Mouse (Mus musculus): ENCODE data around the gene Atg14. TPM values are rescaled to one million over a fixed set of nuclear protein-coding genes. Genes with fewer than 3 reads are reported as not detected.
"Not testable (repeated sequence)": the region's sequence is repeated elsewhere in the genome, so short reads cannot be mapped to it uniquely, and the experiment has no call there.

Atg14 gene
- 19.1 and 19.3 TPM in 2 replicates for polyA plus RNA-seq (2015; fragmentation: Nextera tagmentation; extraction: Ambion mirVana)

DNA sequence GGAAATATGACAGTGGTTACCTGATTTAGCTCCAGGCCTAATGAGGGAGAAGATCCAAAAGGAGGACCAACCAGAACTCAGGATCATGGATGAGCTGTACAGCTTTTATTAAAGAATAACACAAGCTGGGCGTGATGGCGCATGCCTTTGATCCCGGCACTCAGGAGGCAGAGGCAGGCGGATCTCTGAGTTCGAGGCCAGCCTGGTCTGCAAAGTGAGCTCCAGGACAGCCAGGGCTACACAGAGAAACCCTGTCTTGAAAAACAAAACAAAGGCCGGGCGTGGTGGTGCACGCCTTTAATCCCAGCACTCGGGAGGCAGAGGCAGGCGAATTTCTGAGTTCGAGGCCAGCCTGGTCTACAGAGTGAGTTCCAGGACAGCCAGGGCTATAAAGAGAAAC is at the start of gene Atg14:
Atg14 (minus strand) TSS at position 101 of the 400 bp plus-strand sequence.
- H3K27me3 ChIP-seq; H3K27ac ChIP-seq (replicated peaks); ATAC-seq (ENCODE audit: low read depth); H3K9me3 ChIP-seq; H3K4me3 ChIP-seq; H3K4me2 ChIP-seq; H3K36me3 ChIP-seq; H3K9ac ChIP-seq: not testable (repeated sequence)
- H3K4me1 ChIP-seq (replicated peaks) = peaks cover 18% of the 10 kb centered on the region
- WGBS = 94% methylated on average over 11 of the region's 11 CpGs

- 89% methylated on average over 5 of the region's 5 CpGs for WGBS
- H3K4me1 ChIP-seq (replicated peaks) = no peaks in the 10 kb centered on the region
- no peak overlapping the region for H3K4me3 ChIP-seq
- H3K9me3 ChIP-seq = no peaks in the 10 kb centered on the region
- H3K4me2 ChIP-seq = no peak overlapping the region
- H3K27ac ChIP-seq (replicated peaks) = no peak overlapping the region
- no peaks in the 10 kb centered on the region for H3K27me3 ChIP-seq
- H3K36me3 ChIP-seq = no peaks in the 10 kb centered on the region
- no peak for ATAC-seq (ENCODE audit: low read depth)
- H3K9ac ChIP-seq = no peak overlapping the region
Measured at GRCm38 (mm10) chr14:47618891-47619290, 48.4 kb upstream of the Atg14 start.

- H3K27me3 ChIP-seq = no peaks in the 10 kb centered on the region
- ATAC-seq (ENCODE audit: low read depth) = no peak
- 0 out of 2 replicates have a peak overlapping the region, but pooled peaks have one; percentile 24 for H3K27ac ChIP-seq (replicated peaks)
- no peak overlapping the region for H3K4me3 ChIP-seq
- no peak overlapping the region for H3K9ac ChIP-seq
- no peaks in the 10 kb centered on the region for H3K36me3 ChIP-seq
- 53% methylated on average over 7 of the region's 7 CpGs for WGBS
- peaks cover 6% of the 10 kb centered on the region; the same call in 1 of the 2 replicates for H3K4me1 ChIP-seq (replicated peaks)
- no peaks in the 10 kb centered on the region for H3K9me3 ChIP-seq
- H3K4me2 ChIP-seq = no peak overlapping the region
Measured at GRCm38 (mm10) chr14:47613254-47613653, 42.8 kb upstream of the Atg14 start.

DNA sequence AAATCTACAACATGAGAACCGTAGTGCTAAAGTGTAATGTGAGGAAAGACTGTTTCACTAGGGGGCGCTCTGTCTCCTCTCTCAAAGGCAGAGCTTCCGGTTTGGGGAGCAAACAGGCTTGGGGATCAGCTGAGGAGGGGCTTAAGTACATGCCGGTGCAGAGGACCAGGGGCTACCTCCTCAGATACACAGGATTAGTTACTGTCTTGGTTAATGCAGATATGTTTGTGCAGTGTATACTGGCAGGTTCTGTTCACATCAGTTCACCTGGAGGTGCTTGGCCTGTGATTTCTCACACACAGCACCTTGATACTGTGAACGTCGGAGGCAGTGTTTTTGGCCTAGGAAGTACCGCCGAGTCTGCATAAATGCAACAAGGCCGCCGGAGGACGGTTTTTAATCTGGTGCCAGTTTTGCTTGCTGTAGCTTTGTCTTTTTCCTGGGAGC is 27.5 kb upstream of the Atg14 start:
- peak; percentile 69 for ATAC-seq (ENCODE audit: low read depth)
- Histone ChIP-seq H3K9me3 (no peaks in the 10 kb centered on the region), H3K9ac (no peak overlapping the region), H3K4me3 (no peak overlapping the region), H3K36me3 (no peaks in the 10 kb centered on the region), H3K4me2 (peak overlapping the region; percentile 35), H3K27me3 (no peaks in the 10 kb centered on the region), H3K27ac (replicated peaks) (no peak overlapping the region), H3K4me1 (replicated peaks) (0 out of 2 replicates have a peak, but pooled peaks cover 4% of the 10 kb centered on the region)
- 40% methylated on average over 11 of the region's 11 CpGs for WGBS

GRCm38 (mm10) chr14:47594426-47595103 is 24.1 kb upstream of the Atg14 start:
- Histone ChIP-seq H3K9me3 (no peaks in the 10 kb centered on the region), H3K27me3 (no peaks in the 10 kb centered on the region), H3K4me2 (no peak overlapping the region), H3K4me1 (replicated peaks) (0 out of 2 replicates have a peak, but pooled peaks cover 4% of the 10 kb centered on the region), H3K27ac (replicated peaks) (no peak overlapping the region), H3K9ac (no peak overlapping the region), H3K36me3 (no peaks in the 10 kb centered on the region), H3K4me3 (no peak overlapping the region)
- no peak for ATAC-seq (ENCODE audit: low read depth)
- 58% methylated on average over 7 of the region's 7 CpGs for WGBS

DNA sequence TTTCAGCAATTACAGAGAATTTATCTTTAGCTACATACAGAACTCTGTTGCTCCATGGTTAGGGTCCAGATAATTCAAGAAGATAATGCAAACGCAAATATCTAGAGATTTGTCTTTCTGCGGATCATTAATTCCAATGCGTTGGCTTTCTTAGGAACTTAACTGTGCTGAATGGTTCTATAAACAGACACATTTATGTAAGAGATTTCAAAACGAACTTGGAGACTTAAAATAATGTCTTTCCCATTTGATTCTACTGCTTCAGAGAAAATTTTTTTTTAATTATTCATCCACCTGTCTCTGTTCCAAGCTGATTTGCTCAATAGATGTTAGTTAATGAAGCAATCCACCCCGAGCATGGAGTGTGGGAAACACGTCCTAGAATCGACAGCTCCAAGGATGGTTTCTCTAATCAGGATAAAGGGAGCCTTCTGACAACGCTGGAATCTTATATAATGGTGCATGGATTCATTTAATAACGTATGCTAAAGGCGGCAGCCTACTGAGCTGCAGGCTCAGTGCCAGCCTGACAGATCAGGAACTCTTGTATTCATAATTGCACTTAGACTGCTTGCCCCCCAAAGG is 20.0 kb upstream of the Atg14 start:
- no peak overlapping the region for H3K4me3 ChIP-seq
- H3K27ac ChIP-seq (replicated peaks) = no peak overlapping the region
- no peak overlapping the region for H3K9ac ChIP-seq
- WGBS = 75% methylated on average over 10 of the region's 10 CpGs
- H3K27me3 ChIP-seq = no peaks in the 10 kb centered on the region
- no peaks in the 10 kb centered on the region for H3K4me1 ChIP-seq (replicated peaks)
- H3K9me3 ChIP-seq = no peaks in the 10 kb centered on the region
- no peaks in the 10 kb centered on the region for H3K36me3 ChIP-seq
- no peak overlapping the region for H3K4me2 ChIP-seq
- no peak for ATAC-seq (ENCODE audit: low read depth)

- 73% methylated on average over 1 of the region's 1 CpGs for WGBS
- no peak for ATAC-seq (ENCODE audit: low read depth)
- H3K4me3 ChIP-seq = no peak overlapping the region
Measured at GRCm38 (mm10) chr14:47589444-47589843, 19.0 kb upstream of the Atg14 start.

GRCm38 (mm10) chr14:47584346-47584745 is 13.9 kb upstream of the Atg14 start:
- H3K4me1 ChIP-seq (replicated peaks) = no peaks in the 10 kb centered on the region
- no peaks in the 10 kb centered on the region for H3K27me3 ChIP-seq
- H3K27ac ChIP-seq (replicated peaks) = no peak overlapping the region
- H3K4me3 ChIP-seq = no peak overlapping the region
- H3K36me3 ChIP-seq = no peaks in the 10 kb centered on the region
- no peak overlapping the region for H3K4me2 ChIP-seq
- ATAC-seq (ENCODE audit: low read depth) = no peak
- no peak overlapping the region for H3K9ac ChIP-seq
- H3K9me3 ChIP-seq = no peaks in the 10 kb centered on the region

More at GRCm38 (mm10) chr14:47589444-47589843, 19.0 kb upstream of the Atg14 start:
- H3K27me3 ChIP-seq = no peaks in the 10 kb centered on the region
- no peaks in the 10 kb centered on the region for H3K4me1 ChIP-seq (replicated peaks)
- H3K27ac ChIP-seq (replicated peaks) = no peak overlapping the region
- H3K9ac ChIP-seq = no peak overlapping the region
- no peak overlapping the region for H3K4me2 ChIP-seq
- H3K36me3 ChIP-seq = no peaks in the 10 kb centered on the region
- no peaks in the 10 kb centered on the region for H3K9me3 ChIP-seq

DNA sequence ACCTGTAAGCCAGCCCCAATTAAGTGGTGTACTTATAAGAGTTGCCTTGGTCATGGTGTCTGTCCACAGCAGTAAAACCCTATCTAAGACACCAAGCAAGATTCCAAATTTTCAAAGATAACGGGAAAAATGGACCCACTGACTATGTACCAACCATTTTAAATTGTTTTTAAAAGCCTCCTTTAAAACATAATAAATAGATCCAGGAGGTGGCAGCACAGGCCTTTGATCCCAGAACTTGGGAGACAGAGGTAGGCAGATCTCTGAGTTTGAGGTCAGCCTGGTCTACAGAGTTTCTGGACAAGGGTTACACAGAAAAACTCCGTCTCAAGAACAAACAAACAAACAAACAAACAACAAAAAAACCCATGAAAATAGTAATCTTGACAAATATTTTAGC is 11.2 kb upstream of the Atg14 start:
- Histone ChIP-seq H3K4me2 (no peak overlapping the region), H3K4me1 (replicated peaks) (no peaks in the 10 kb centered on the region), H3K9ac (no peak overlapping the region), H3K4me3 (no peak overlapping the region), H3K27ac (replicated peaks) (no peak overlapping the region), H3K36me3 (no peaks in the 10 kb centered on the region), H3K27me3 (no peaks in the 10 kb centered on the region), H3K9me3 (no peaks in the 10 kb centered on the region)
- no peak for ATAC-seq (ENCODE audit: low read depth)
- 68% methylated on average over 2 of the region's 2 CpGs for WGBS

DNA sequence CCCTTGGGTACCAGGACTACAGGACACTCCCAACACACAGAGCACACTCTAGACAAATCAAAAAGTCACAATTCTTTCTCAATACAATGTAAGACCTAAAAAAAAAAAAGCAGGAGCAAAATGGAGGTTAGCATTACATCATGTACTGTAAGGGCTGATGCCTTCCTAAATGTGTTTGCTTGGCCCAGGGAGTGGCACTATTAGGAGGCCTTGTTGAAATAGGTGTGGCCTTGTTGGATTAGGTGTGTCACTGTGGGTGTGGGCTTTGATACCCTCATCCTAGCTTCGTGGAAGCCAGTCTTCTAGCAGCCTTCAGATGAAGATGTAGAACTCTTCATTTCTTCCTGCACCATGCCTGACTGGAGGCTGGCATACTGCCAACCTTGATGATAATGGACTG is 10.8 kb upstream of the Atg14 start:
- no peak overlapping the region for H3K9ac ChIP-seq
- 61% methylated on average over 1 of the region's 1 CpGs for WGBS
- no peak overlapping the region for H3K4me3 ChIP-seq
- no peaks in the 10 kb centered on the region for H3K4me1 ChIP-seq (replicated peaks)
- no peak overlapping the region for H3K4me2 ChIP-seq
- H3K36me3 ChIP-seq = no peaks in the 10 kb centered on the region
- no peaks in the 10 kb centered on the region for H3K9me3 ChIP-seq
- no peak for ATAC-seq (ENCODE audit: low read depth)
- H3K27ac ChIP-seq (replicated peaks) = no peak overlapping the region
- no peaks in the 10 kb centered on the region for H3K27me3 ChIP-seq

DNA sequence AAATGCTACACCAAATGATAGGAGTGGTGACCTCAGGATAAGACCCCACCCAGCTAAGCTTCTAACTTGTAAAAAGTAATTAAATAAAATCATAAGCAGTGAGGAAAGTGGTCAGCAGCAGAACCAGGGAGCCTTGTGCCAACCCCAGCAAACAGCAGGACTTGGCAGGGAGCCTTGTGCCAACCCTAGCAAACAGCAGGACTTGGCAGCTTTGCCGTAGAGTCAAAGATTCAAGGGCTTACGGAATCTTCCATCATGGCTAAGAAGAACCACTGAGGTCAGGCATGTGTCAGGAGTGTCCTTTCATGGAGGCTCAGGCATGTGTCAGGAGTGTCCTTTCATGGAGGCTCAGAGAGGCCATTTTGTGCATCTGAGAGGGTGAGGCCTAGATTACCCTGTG is 7.6 kb upstream of the Atg14 start:
- H3K4me1 ChIP-seq (replicated peaks) = no peaks in the 10 kb centered on the region
- no peak overlapping the region for H3K9ac ChIP-seq
- no peaks in the 10 kb centered on the region for H3K36me3 ChIP-seq
- H3K27me3 ChIP-seq = no peaks in the 10 kb centered on the region
- no peak overlapping the region for H3K4me2 ChIP-seq
- ATAC-seq (ENCODE audit: low read depth) = no peak
- 88% methylated on average over 2 of the region's 2 CpGs for WGBS
- no peak overlapping the region for H3K4me3 ChIP-seq
- no peak overlapping the region for H3K27ac ChIP-seq (replicated peaks)
- H3K9me3 ChIP-seq = no peaks in the 10 kb centered on the region

DNA sequence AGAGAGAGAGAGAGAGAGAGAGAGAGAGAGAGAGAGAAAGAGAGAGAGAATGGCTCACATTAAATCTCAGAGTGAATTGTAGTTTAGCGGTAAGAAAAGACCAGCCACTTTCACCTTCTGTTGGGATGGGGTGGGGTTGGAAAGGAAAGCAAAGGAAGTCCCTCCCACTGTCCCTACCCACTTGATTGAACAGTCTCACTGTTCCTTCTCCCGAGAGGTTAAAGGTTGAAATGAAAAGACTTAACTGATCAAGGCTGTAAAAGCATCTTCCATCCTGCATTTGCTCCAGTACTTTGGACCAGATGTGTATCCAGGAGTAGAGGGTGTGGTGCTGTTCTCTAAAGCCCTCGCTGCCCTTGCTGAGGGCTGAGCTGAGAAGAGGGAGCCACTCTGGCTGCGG is 6.2 kb upstream of the Atg14 start:
- Histone ChIP-seq H3K4me1 (replicated peaks) (no peaks in the 10 kb centered on the region), H3K27ac (replicated peaks) (no peak overlapping the region), H3K9ac (no peak overlapping the region), H3K9me3 (no peaks in the 10 kb centered on the region), H3K4me2 (no peak overlapping the region), H3K36me3 (no peaks in the 10 kb centered on the region), H3K27me3 (no peaks in the 10 kb centered on the region), H3K4me3 (no peak overlapping the region)
- no peak for ATAC-seq (ENCODE audit: low read depth)
- 71% methylated on average over 4 of the region's 4 CpGs for WGBS

GRCm38 (mm10) chr14:47574721-47575120 is 4.3 kb upstream of the Atg14 start:
- Histone ChIP-seq H3K27me3 (no peaks in the 10 kb centered on the region), H3K4me2 (no peak overlapping the region), H3K9ac (no peak overlapping the region), H3K9me3 (no peaks in the 10 kb centered on the region), H3K4me3 (no peak overlapping the region), H3K36me3 (no peaks in the 10 kb centered on the region), H3K4me1 (replicated peaks) (no peaks in the 10 kb centered on the region), H3K27ac (replicated peaks) (no peak overlapping the region)
- ATAC-seq (ENCODE audit: low read depth) = no peak
- WGBS = 68% methylated on average over 11 of the region's 11 CpGs
